Mouse (Mus musculus): Measurements from ENCODE around the gene Gm9573.

DNA sequence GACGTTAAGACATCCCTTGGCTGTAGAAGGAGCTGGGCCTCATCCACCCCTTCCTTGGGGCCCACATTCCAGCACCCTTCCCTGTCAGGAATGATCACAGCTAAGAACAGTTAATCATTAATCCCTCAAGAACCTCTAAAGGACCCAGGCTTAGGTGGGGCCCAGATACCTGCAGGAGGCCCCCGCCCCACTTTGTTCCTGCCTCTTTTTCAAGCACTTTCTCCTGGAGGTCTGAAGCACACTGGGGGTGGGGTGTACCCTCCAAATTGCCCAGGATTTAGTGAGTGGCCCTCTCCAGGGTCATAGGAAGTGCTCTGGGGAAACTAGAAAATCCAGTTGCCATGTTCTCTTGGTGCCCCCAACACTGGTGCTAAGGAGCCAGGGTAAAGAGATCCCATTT, 23.0 kb upstream of the Gm9573 start:
- TF ChIP-seq CTCF (IDR thresholded peaks at IDR 0.05; ENCODE audit: borderline replicate concordance, insufficient read depth, low read length) (no peak), POLR2A (IDR thresholded peaks at IDR 0.05; ENCODE audit: low read depth, low read length) (no peak)

Data from embryonic fibroblast, embryonic 13.5 days (primary cell).